Mouse (Mus musculus) urinary bladder, postnatal 36 days (tissue): Measurements from ENCODE around the gene Olfr648.

ENCODE experiments used
- DNase-seq, 2 experiments: peaks; one replicate each; pipeline ENCODE4 v3.0.0; 2022; ENCODE audit warnings: low spot score in 2 of 2, mixed read lengths in 1 of 2

Gene Olfr648

DNA sequence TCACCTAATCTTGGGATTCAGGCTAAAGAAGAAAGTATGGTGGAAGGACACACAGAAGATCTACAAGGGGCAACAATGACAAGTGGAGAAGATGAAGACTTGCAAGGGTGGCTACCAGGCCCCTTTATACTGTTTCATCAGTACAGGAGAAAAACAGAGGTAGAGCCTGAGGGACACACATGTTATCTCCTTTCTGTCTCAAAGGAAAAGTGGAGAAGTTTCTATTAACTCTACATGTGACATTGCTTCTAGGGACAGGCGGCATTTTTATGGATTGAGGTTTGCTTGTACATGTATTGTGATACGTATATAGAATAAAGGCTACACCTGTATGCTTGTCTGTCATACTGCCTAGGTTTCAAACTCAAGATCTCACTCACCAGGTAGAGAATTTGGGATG, at the start of gene Olfr648:
Gene Olfr648, minus strand, starts transcription at position 101 of the 400 bp plus-strand sequence.
- no peak for DNase-seq

DNA sequence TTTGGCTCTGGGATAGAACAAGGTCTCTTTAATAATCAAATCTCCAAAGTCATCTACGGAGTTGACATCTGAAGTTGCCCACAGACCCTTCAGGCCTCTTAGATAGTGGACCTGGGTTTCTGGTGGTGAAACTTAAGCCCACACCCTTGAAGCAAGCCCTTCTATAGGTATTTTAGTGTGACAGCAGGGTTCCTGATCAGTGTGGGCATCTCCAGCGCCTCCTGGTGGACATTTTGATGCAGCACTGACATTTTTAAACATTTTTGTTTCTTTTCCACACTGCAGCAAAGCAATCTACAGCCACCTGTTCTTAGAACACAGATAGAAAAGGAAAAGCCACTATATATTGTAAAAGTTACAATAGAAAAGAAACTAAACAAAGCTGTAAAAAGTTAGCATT, 48.0 kb upstream of the Olfr648 start:
- DNase-seq = peak in 1 of 2 experiments; percentile 16

- peak; percentile 44 to 85 for DNase-seq
These were observed 35.7 kb upstream of the Olfr648 start, which contains the start of gene Trim6 for GRCm38 (mm10) chr7:104218701-104219569. TSS of gene Trim6 (plus strand) at chr7:104218793.

DNA sequence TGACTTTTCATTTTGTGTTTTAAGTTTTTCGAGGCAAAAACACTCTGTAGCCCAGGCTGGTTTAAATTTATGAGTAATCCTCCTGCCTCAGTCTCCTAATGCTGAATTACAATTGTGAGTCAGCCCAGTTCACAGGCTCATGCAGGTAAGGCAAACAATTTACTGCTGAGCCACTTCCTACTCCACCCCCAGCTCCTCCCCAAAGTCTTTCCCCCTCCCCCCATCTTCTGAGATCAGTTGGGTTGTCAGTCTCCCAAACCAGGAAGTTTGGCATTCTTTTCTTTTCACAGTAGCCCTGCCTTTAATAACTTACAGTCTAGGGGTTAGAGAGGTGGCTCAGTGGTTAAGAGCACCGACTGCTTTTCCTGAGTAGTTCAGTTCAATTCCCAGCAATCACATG, 34.7 kb upstream of the Olfr648 start:
- DNase-seq = no peak

DNA sequence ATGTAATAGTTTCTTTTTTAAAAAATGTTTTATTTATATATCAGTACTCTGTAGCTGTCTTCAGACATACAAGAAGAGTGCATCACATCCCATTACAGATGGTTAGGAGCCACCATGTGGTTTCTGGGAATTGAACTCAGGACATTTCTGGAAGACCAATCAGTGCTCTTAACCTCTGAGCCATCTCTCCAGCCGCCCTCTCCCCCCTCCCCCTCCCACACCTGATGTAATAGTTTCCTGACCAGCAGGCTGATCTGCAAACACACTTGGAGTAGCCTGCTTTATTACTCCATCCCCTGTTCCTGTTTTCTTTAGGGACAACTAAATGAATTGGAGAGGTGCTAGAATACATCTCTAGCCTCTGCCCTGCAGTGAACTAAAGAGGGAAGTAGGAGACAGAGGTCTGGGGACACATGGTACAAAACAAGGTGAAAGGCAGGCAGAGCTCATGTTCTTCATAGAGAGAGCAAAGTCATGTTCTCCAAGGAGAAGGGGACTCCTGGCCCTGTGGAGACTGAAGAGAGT, 32.9 kb upstream of the Olfr648 start:
- DNase-seq = no peak

DNA sequence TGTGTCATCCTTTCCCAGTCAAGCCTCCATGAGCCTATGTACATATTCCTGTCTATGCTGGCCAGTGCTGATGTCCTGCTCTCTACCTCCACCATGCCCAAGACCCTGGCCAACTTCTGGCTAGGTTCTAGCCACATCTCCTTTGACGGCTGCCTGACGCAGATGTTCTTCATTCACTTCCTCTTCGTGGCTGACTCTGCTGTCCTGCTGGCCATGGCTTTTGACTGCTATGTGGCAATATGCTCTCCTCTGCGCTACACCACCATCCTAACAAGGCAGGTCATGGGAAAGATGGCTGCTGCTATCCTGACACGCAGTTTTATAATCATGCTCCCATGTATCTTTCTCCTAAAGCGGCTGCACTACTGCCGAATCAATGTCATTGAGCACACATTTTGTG, 23.0 kb upstream of the Olfr648 start:
- no peak for DNase-seq

DNA sequence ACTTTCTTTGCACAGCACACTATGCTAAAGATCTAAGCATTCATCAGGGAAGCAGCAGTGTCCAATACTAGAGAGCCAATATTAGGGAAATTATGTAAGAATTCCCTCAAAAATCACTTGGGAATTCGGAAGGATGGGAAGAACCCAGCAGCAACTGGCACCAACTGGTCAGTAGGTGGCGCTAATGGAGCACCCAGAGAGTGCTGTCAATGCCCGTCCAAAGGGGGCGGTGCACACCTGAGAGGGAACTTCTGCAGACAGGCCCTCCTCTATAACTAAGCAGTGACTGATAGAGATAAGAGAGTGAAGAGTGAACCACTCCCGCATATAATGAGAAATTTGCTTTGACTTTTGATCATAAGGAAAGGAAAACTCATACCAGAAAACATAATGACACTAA, 16.6 kb upstream of the Olfr648 start:
- peak; percentile 55 to 61 for DNase-seq

DNA sequence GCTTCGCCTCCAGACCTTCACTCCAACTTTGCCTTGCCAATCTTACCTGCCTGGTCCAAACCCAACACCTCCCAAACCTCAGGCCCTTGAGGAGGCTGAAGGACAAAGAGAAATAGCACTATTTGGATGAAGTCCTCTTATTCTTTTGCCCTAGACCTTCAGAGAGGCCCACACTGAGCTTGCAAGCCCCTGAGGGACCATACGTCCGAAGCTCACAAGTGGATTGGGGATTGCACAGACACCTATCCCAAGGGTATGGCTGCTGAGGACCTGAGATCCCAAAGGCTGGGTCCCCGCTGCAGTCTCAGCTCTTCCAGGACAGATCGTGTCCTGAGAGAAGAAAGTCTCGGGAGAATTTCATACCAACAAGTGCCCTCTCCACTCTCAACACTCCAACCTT, 12.7 kb upstream of the Olfr648 start, which contains the start of gene Olfr649:
Gene Olfr649, minus strand, starts transcription at position 101 of the 400 bp plus-strand sequence.
- DNase-seq = no peak

DNA sequence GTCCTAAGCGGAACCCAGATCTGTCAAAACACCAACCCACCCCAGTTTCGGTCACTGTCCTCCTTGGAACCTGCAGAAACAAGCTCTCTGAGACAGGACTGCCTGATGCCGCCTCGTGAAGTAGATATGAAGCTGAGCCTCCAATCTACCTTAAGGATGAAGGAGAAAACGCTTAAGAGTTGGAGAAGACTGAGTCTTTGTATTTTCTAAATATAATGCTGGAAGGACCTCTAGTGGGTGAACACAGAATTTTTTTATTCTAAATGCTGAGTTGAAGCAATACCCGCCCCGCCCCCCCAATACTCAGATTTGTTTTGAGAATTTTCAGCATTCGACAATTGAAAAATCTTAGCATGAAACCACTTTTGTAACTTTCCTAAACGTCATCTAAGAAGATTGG, 8.1 kb upstream of the Olfr648 start:
- no peak for DNase-seq

GRCm38 (mm10) chr7:104179074-104179473, 4.1 kb downstream of the Olfr648 start:
- no peak for DNase-seq

DNA sequence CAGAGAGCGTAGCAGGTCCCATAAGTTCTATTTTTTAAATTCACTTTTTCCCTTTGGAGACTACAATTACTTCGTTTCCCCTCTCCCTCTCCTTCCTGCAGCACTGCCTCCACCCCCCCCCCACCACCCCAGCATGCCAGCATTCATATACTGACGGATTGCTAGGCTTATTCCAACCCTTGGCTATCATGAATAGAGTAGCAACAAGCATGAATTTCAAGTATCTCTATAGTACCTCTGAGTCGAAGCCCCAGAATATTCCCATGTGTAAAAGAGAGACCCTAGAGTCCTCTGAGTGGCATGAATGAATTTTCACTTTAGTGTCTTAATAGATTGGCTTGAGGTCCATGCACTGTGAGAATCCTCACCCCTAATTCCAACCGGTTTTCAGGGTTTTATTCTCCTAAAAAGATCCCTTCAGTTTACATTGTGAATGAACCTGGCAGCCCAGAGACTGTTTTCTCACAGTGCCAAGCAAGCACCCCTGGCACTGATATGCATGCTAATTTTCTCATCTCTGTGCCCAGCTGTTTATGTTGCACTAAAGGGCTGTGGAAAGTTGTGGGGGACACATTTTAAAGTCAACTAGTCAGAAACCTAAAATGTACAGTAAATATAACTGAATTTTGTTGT, 4.7 kb downstream of the Olfr648 start:
- DNase-seq = no peak

GRCm38 (mm10) chr7:104175085-104175484, 8.1 kb downstream of the Olfr648 start:
- no peak for DNase-seq

DNA sequence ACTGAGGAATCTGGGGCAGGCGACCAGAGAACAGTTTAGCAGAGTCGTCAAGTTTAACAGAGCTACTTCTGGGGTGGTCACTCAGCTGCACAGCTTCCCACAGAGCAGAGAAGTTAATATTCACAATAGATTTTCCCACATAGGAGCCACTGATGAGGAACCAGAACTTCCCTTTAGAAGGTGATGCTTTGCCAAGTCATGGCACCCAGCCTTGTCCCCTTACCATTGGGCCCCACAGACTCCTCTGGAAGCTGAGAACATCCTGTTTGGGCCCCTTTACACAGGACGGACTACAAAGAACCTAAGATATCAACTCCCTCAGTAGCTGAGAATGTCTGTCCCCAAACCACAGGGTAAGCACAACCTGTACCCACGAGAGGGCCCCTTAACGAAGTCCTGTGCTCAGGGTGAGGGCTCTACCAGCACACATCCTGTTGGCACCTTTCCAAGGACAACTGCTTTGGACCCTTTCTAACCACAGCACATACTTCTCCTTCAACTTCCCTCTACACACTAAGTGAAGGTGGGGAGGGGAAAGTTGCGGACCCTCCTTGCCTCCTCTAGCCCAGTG, 13.5 kb downstream of the Olfr648 start:
- no peak for DNase-seq

DNA sequence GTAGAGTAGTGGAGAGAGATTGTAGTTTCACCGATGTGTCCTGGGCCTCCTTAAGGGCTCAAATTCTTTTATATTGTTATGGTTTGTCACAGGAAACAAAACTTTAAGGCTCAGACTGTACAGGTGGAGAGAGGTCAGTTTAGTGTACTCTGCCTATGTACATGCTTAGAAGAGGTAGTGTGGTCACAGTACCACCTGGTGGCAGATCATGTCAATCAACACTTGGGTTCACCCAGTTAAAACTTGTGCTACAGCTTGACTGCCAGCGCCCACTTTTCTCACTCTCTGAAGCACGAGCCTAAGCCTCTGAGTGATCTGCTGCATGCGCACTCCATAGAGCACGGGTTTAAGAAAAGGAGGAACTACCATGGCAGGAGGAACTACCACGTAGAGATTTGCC, 16.1 kb downstream of the Olfr648 start:
- DNase-seq = no peak

GRCm38 (mm10) chr7:104150456-104150855, 32.7 kb downstream of the Olfr648 start, which contains the start of gene Ubqlnl:
TSS of gene Ubqlnl (minus strand) at chr7:104150556.
- DNase-seq = no peak

GRCm38 (mm10) chr7:104143179-104143578, 40.0 kb downstream of the Olfr648 start, which contains the start of gene Ubqln3:
TSS of gene Ubqln3 (minus strand) at chr7:104143279.
- no peak for DNase-seq

GRCm38 (mm10) chr7:104137305-104137704, 45.9 kb downstream of the Olfr648 start, which contains the start of gene Olfr643:
TSS of gene Olfr643 (minus strand) at chr7:104137405.
- no peak for DNase-seq

GRCm38 (mm10) chr7:104129726-104130125, 53.5 kb downstream of the Olfr648 start, which contains the start of gene Ubqln5:
TSS of gene Ubqln5 (minus strand) at chr7:104129826.
- DNase-seq = no peak
